Mouse (Mus musculus): Measurements from ENCODE around the gene Spsb1. TPM values are rescaled to one million over a fixed set of nuclear protein-coding genes. Genes with fewer than 3 reads are reported as not detected.

The Spsb1 gene
- polyA plus RNA-seq, 1 experiment from 2014 or later, result 26.9 TPM

- no peak overlapping the region for H3K4me3 ChIP-seq (ENCODE audit: low read depth, low read length)
- H3K4me2 ChIP-seq (ENCODE audit: low read depth), result no peak overlapping the region
- ATAC-seq (ENCODE audit: insufficient read depth, low FRiP score, low TSS enrichment), result no peak
- no peak for DNase-seq (ENCODE audit: low spot score)
- no peak overlapping the region for H3K27ac ChIP-seq (ENCODE audit: low read depth, low read length)
- H3K9ac ChIP-seq (ENCODE audit: low read length), result no peak overlapping the region
- no peaks in the 10 kb centered on the region for H3K9me3 ChIP-seq (ENCODE audit: control insufficient read depth, low read length)
- no peaks in the 10 kb centered on the region for H3K27me3 ChIP-seq (ENCODE audit: control insufficient read depth, insufficient read depth, low read length)
- H3K36me3 ChIP-seq (ENCODE audit: control insufficient read depth, insufficient read depth, low read length), result no peaks in the 10 kb centered on the region
- 82% methylated on average over 6 of the region's 6 CpGs for WGBS
- peaks cover 4% of the 10 kb centered on the region; the same call in 1 of the 2 replicates for H3K4me1 ChIP-seq (ENCODE audit: control insufficient read depth, insufficient read depth, low read length)
Measured at GRCm38 (mm10) chr4:149977181-149977580, 22.3 kb upstream of the Spsb1 start.

GRCm38 (mm10) chr4:149975730-149976254 lies 20.9 kb upstream of the Spsb1 start:
- 79% methylated on average over 5 of the region's 5 CpGs for WGBS
- Histone ChIP-seq H3K4me2 (ENCODE audit: low read depth) (no peak overlapping the region), H3K27me3 (ENCODE audit: control insufficient read depth, insufficient read depth, low read length) (no peaks in the 10 kb centered on the region), H3K9me3 (ENCODE audit: control insufficient read depth, low read length) (no peaks in the 10 kb centered on the region), H3K9ac (ENCODE audit: low read length) (no peak overlapping the region), H3K4me1 (ENCODE audit: control insufficient read depth, insufficient read depth, low read length) (peaks cover 4% of the 10 kb centered on the region; the same call in 1 of the 2 replicates), H3K36me3 (ENCODE audit: control insufficient read depth, insufficient read depth, low read length) (no peaks in the 10 kb centered on the region), H3K4me3 (ENCODE audit: low read depth, low read length) (no peak overlapping the region), H3K27ac (ENCODE audit: low read depth, low read length) (no peak overlapping the region)
- DNase-seq (ENCODE audit: low spot score) (no peak), ATAC-seq (ENCODE audit: insufficient read depth, low FRiP score, low TSS enrichment) (no peak)

- Histone ChIP-seq H3K27me3 (ENCODE audit: control insufficient read depth, insufficient read depth, low read length) (no peaks in the 10 kb centered on the region), H3K9ac (ENCODE audit: low read length) (no peak overlapping the region), H3K4me2 (ENCODE audit: low read depth) (no peak overlapping the region), H3K36me3 (ENCODE audit: control insufficient read depth, insufficient read depth, low read length) (no peaks in the 10 kb centered on the region), H3K4me3 (ENCODE audit: low read depth, low read length) (no peak overlapping the region), H3K4me1 (ENCODE audit: control insufficient read depth, insufficient read depth, low read length) (peaks cover 4% of the 10 kb centered on the region; the same call in 1 of the 2 replicates), H3K27ac (ENCODE audit: low read depth, low read length) (no peak overlapping the region), H3K9me3 (ENCODE audit: control insufficient read depth, low read length) (no peaks in the 10 kb centered on the region)
- ATAC-seq (ENCODE audit: insufficient read depth, low FRiP score, low TSS enrichment) (no peak), DNase-seq (ENCODE audit: low spot score) (no peak)
- 79% methylated on average over 8 of the region's 8 CpGs for WGBS
Measured at GRCm38 (mm10) chr4:149975291-149975690, 20.4 kb upstream of the Spsb1 start.

- 74% methylated on average over 9 of the region's 9 CpGs for WGBS
- no peaks in the 10 kb centered on the region for H3K36me3 ChIP-seq (ENCODE audit: control insufficient read depth, insufficient read depth, low read length)
- no peaks in the 10 kb centered on the region for H3K27me3 ChIP-seq (ENCODE audit: control insufficient read depth, insufficient read depth, low read length)
- H3K27ac ChIP-seq (ENCODE audit: low read depth, low read length), result no peak overlapping the region
- DNase-seq (ENCODE audit: low spot score) (no peak), ATAC-seq (ENCODE audit: insufficient read depth, low FRiP score, low TSS enrichment) (no peak)
- H3K9me3 ChIP-seq (ENCODE audit: control insufficient read depth, low read length), result no peaks in the 10 kb centered on the region
- no peak overlapping the region for H3K9ac ChIP-seq (ENCODE audit: low read length)
- H3K4me3 ChIP-seq (ENCODE audit: low read depth, low read length), result no peak overlapping the region
- H3K4me2 ChIP-seq (ENCODE audit: low read depth), result no peak overlapping the region
- no peaks in the 10 kb centered on the region for H3K4me1 ChIP-seq (ENCODE audit: control insufficient read depth, insufficient read depth, low read length)
Measured at GRCm38 (mm10) chr4:149971393-149971792, 16.6 kb upstream of the Spsb1 start.

- Histone ChIP-seq H3K4me2 (ENCODE audit: low read depth) (no peak overlapping the region), H3K4me3 (ENCODE audit: low read depth, low read length) (no peak overlapping the region), H3K4me1 (ENCODE audit: control insufficient read depth, insufficient read depth, low read length) (no peaks in the 10 kb centered on the region), H3K27me3 (ENCODE audit: control insufficient read depth, insufficient read depth, low read length) (no peaks in the 10 kb centered on the region), H3K9ac (ENCODE audit: low read length) (no peak overlapping the region), H3K9me3 (ENCODE audit: control insufficient read depth, low read length) (no peaks in the 10 kb centered on the region), H3K27ac (ENCODE audit: low read depth, low read length) (no peak overlapping the region), H3K36me3 (ENCODE audit: control insufficient read depth, insufficient read depth, low read length) (no peaks in the 10 kb centered on the region)
- DNase-seq (ENCODE audit: low spot score), result no peak
- ATAC-seq (ENCODE audit: insufficient read depth, low FRiP score, low TSS enrichment), result no peak
- 35% methylated on average over 6 of the region's 6 CpGs for WGBS
Measured at GRCm38 (mm10) chr4:149968526-149968925, 13.7 kb upstream of the Spsb1 start.

GRCm38 (mm10) chr4:149966963-149967362 lies 12.1 kb upstream of the Spsb1 start:
- no peak for ATAC-seq (ENCODE audit: insufficient read depth, low FRiP score, low TSS enrichment)
- Histone ChIP-seq H3K4me2 (ENCODE audit: low read depth) (no peak overlapping the region), H3K27ac (ENCODE audit: low read depth, low read length) (no peak overlapping the region), H3K9me3 (ENCODE audit: control insufficient read depth, low read length) (no peaks in the 10 kb centered on the region), H3K4me3 (ENCODE audit: low read depth, low read length) (no peak overlapping the region), H3K36me3 (ENCODE audit: control insufficient read depth, insufficient read depth, low read length) (no peaks in the 10 kb centered on the region), H3K4me1 (ENCODE audit: control insufficient read depth, insufficient read depth, low read length) (no peaks in the 10 kb centered on the region), H3K27me3 (ENCODE audit: control insufficient read depth, insufficient read depth, low read length) (no peaks in the 10 kb centered on the region), H3K9ac (ENCODE audit: low read length) (no peak overlapping the region)
- WGBS, result 89% methylated on average over 9 of the region's 9 CpGs
- no peak for DNase-seq (ENCODE audit: low spot score)

GRCm38 (mm10) chr4:149966252-149966651 lies 11.4 kb upstream of the Spsb1 start:
- Histone ChIP-seq H3K4me3 (ENCODE audit: low read depth, low read length) (no peak overlapping the region), H3K4me1 (ENCODE audit: control insufficient read depth, insufficient read depth, low read length) (no peaks in the 10 kb centered on the region), H3K9me3 (ENCODE audit: control insufficient read depth, low read length) (no peaks in the 10 kb centered on the region), H3K36me3 (ENCODE audit: control insufficient read depth, insufficient read depth, low read length) (no peaks in the 10 kb centered on the region), H3K4me2 (ENCODE audit: low read depth) (no peak overlapping the region), H3K27me3 (ENCODE audit: control insufficient read depth, insufficient read depth, low read length) (no peaks in the 10 kb centered on the region), H3K9ac (ENCODE audit: low read length) (no peak overlapping the region), H3K27ac (ENCODE audit: low read depth, low read length) (no peak overlapping the region)
- DNase-seq (ENCODE audit: low spot score) (no peak), ATAC-seq (ENCODE audit: insufficient read depth, low FRiP score, low TSS enrichment) (no peak)
- 81% methylated on average over 5 of the region's 5 CpGs for WGBS

- Histone ChIP-seq H3K4me2 (ENCODE audit: low read depth) (no peak overlapping the region), H3K36me3 (ENCODE audit: control insufficient read depth, insufficient read depth, low read length) (no peaks in the 10 kb centered on the region), H3K4me3 (ENCODE audit: low read depth, low read length) (no peak overlapping the region), H3K9me3 (ENCODE audit: control insufficient read depth, low read length) (no peaks in the 10 kb centered on the region), H3K27ac (ENCODE audit: low read depth, low read length) (no peak overlapping the region), H3K4me1 (ENCODE audit: control insufficient read depth, insufficient read depth, low read length) (no peaks in the 10 kb centered on the region), H3K27me3 (ENCODE audit: control insufficient read depth, insufficient read depth, low read length) (no peaks in the 10 kb centered on the region), H3K9ac (ENCODE audit: low read length) (no peak overlapping the region)
- WGBS, result 76% methylated on average over 6 of the region's 6 CpGs
- DNase-seq (ENCODE audit: low spot score) (no peak), ATAC-seq (ENCODE audit: insufficient read depth, low FRiP score, low TSS enrichment) (no peak)
Measured at GRCm38 (mm10) chr4:149965672-149966071, 10.8 kb upstream of the Spsb1 start.

GRCm38 (mm10) chr4:149965242-149965641 lies 10.4 kb upstream of the Spsb1 start:
- Histone ChIP-seq H3K36me3 (ENCODE audit: control insufficient read depth, insufficient read depth, low read length) (no peaks in the 10 kb centered on the region), H3K27me3 (ENCODE audit: control insufficient read depth, insufficient read depth, low read length) (no peaks in the 10 kb centered on the region), H3K9ac (ENCODE audit: low read length) (no peak overlapping the region), H3K27ac (ENCODE audit: low read depth, low read length) (no peak overlapping the region), H3K9me3 (ENCODE audit: control insufficient read depth, low read length) (no peaks in the 10 kb centered on the region), H3K4me2 (ENCODE audit: low read depth) (no peak overlapping the region), H3K4me3 (ENCODE audit: low read depth, low read length) (no peak overlapping the region), H3K4me1 (ENCODE audit: control insufficient read depth, insufficient read depth, low read length) (no peaks in the 10 kb centered on the region)
- DNase-seq (ENCODE audit: low spot score), result no peak
- ATAC-seq (ENCODE audit: insufficient read depth, low FRiP score, low TSS enrichment), result no peak
- WGBS, result 73% methylated on average over 6 of the region's 6 CpGs
